Mouse (Mus musculus): Measurements from ENCODE around the gene H2-M11.

Gene H2-M11

GRCm38 (mm10) chr17:36546775-36547174, at the start of gene H2-M11:
Gene H2-M11, plus strand, starts transcription at chr17:36547075.
- no peak for DNase-seq (ENCODE audit: extremely low read depth, low read depth, low spot score)

GRCm38 (mm10) chr17:36500435-36500834, 46.4 kb upstream of the H2-M11 start:
- DNase-seq (ENCODE audit: extremely low read depth, low read depth, low spot score), result no peak

- DNase-seq (ENCODE audit: extremely low read depth, low read depth, low spot score), result no peak
These were observed 43.0 kb upstream of the H2-M11 start for GRCm38 (mm10) chr17:36503910-36504309.

Data from fat pad, adult 2 months (tissue).